Mouse (Mus musculus) thymus, adult 2 months (tissue): ENCODE data around the gene Agmo.

Source experiments
- CTCF ChIP-seq: fragments of 200-500 bp; IDR thresholded peaks from 2 replicates; pipeline ENCODE4 v1.5.1; 2012; ENCODE audit warnings: mild to moderate bottlenecking, control low read depth, low read length, moderate library complexity, borderline replicate concordance; ENCODE audit not compliant: control insufficient read depth, poor library complexity, insufficient read depth; ENCODE audit errors: extremely low read depth
- POLR2A ChIP-seq: fragments of 200-500 bp; IDR thresholded peaks from 2 replicates; pipeline ENCODE4 v1.6.1; 2012; ENCODE audit warnings: mild to moderate bottlenecking, low read length, control low read depth, moderate library complexity; ENCODE audit not compliant: control insufficient read depth, poor library complexity, insufficient read depth; ENCODE audit errors: extremely low read depth

- TF ChIP-seq CTCF (no peak), POLR2A (no peak)
Measured at GRCm38 (mm10) chr12:37476849-37477248, 235.4 kb downstream of the Agmo start.
